Mouse (Mus musculus) frontal cortex, adult 2 months (tissue): ENCODE data around the gene Lgmn. TPM values are rescaled to one million over a fixed set of nuclear protein-coding genes. Genes with fewer than 3 reads are reported as not detected.

Source experiments
- DNase-seq, 2 experiments: peaks; one replicate each; pipeline ENCODE4 v3.0.0; 2022; ENCODE audit warnings: low spot score in 1 of 2; ENCODE audit errors: extremely low spot score in 1 of 2
- polyA plus RNA-seq: library from polyadenylated mRNA; depleted of rRNA; stranded (reverse); fragments of >200 nt; gene quantifications from 2 replicates; pipeline ENCODE4 v1.2.3, GENCODE M21; 2012; rRNA removed

The Lgmn gene
- polyA plus RNA-seq, 1 experiment: 121 TPM

- DNase-seq: no peak
Observed at GRCm38 (mm10) chr12:102355784-102356183, 83.8 kb downstream of the Lgmn start.

- no peak for DNase-seq
Observed at GRCm38 (mm10) chr12:102354126-102354984, 85.3 kb downstream of the Lgmn start.

- no peak for DNase-seq
Observed at GRCm38 (mm10) chr12:102350997-102351396, 88.6 kb downstream of the Lgmn start.

GRCm38 (mm10) chr12:102348447-102348846 is 91.2 kb downstream of the Lgmn start:
- DNase-seq: no peak

- DNase-seq: peak; percentile 13 to 63
Observed at GRCm38 (mm10) chr12:102346507-102346906, 93.1 kb downstream of the Lgmn start.

- DNase-seq: no peak
Observed at GRCm38 (mm10) chr12:102345031-102345815, 94.4 kb downstream of the Lgmn start.

Other genes with a start within 250 kb of the Lgmn start
- 1.5 and 1.7 TPM in 2 replicates for gene Rin3, start 156.8 kb downstream of the Lgmn start, polyA plus RNA-seq
- 22.7 and 27.2 TPM in 2 replicates for gene Golga5, start 29.3 kb upstream of the Lgmn start, polyA plus RNA-seq
- gene Chga, start 115.2 kb upstream of the Lgmn start, polyA plus RNA-seq: 145 and 167 TPM in 2 replicates